Mouse (Mus musculus) neural tube, embryonic 12.5 days (tissue): Measurements from ENCODE around the gene Abcd3. TPM values are rescaled to one million over a fixed set of nuclear protein-coding genes. Genes with fewer than 3 reads are reported as not detected.

Experiments used
- ATAC-seq: fragments of 200-750 bp; cut with Nextera tagmentation; 2 replicates; pipeline ENCODE4 v1.8.0; 2017; ENCODE audit warnings: low read depth, mild to moderate bottlenecking, moderate TSS enrichment, moderate library complexity; ENCODE audit not compliant: low FRiP score
- H3K27ac ChIP-seq: fragments of 300-500 bp; sonication (generic); 2 replicates; pipeline ENCODE4 v1.5.1; 2016
- H3K27me3 ChIP-seq: fragments of 300-500 bp; sonication (generic); replicated peaks from 2 replicates; pipeline ENCODE4 v1.6.1; 2016; ENCODE audit warnings: mild to moderate bottlenecking
- H3K36me3 ChIP-seq: fragments of 300-500 bp; sonication (generic); 2 replicates; pipeline ENCODE4 v1.6.1; 2016; ENCODE audit warnings: mild to moderate bottlenecking
- H3K4me1 ChIP-seq: fragments of 300-500 bp; sonication (generic); 2 replicates; pipeline ENCODE4 v1.6.1; 2016
- H3K4me2 ChIP-seq: fragments of 300-500 bp; sonication (generic); replicated peaks from 2 replicates; pipeline ENCODE4 v1.6.1; 2016; ENCODE audit warnings: mild to moderate bottlenecking
- H3K4me3 ChIP-seq: fragments of 300-500 bp; sonication (generic); 2 replicates; pipeline ENCODE4 v1.5.1; 2016
- H3K9ac ChIP-seq: fragments of 300-500 bp; sonication (generic); 2 replicates; pipeline ENCODE4 v1.6.1; 2016; ENCODE audit warnings: mild to moderate bottlenecking
- H3K9me3 ChIP-seq: fragments of 300-500 bp; sonication (generic); 2 replicates; pipeline ENCODE4 v1.6.1; 2016; ENCODE audit warnings: mild to moderate bottlenecking
- WGBS: fragments of 180-500 bp; shearing (Covaris S2); methylation state at CpG from one replicate; pipeline ENCODE4 v1.1.7; 2016; 5-methylcytosine and 5-hydroxymethylcytosine counted together
- polyA plus RNA-seq: library from polyadenylated mRNA; unstranded; fragments of >200 nt; fragmentation: Nextera tagmentation; extraction: Ambion mirVana; gene quantifications from 2 replicates; pipeline ENCODE4 v1.2.1, GENCODE M21; 2016

The Abcd3 gene
- polyA plus RNA-seq, 1 experiment from 2014 or later = 67.1 TPM

DNA sequence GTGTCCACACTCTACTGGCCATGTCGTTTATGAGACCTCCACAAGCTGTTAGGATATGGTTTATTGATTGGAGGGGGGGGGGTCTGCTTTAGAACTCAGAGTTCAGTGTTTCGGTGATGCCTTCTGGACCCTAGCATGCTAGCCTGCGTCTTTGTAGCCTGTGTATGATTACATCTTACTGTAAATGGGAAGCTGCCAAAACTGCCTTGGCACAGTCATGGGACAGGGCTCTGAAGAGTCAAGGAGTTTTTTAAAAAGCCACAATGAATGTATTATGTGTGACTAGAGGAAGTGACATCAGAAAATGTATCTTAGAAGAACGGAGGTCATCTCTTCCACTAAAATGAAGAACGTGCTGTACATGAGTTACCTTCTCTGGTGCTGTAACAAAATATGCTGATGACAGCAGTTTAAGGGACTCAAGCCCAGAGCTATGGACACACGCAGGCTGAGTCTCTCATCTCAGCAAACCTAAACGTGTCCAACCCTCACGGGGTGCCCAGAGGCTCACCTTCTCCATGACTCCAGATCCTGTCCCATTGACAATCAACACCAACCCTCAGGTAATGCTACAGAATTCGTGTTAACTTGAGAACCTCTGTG lies 26.4 kb upstream of the Abcd3 start:
- Histone ChIP-seq H3K4me2 (no peak overlapping the region), H3K27me3 (no peaks in the 10 kb centered on the region), H3K9ac (no peak overlapping the region), H3K9me3 (no peaks in the 10 kb centered on the region), H3K27ac (no peak overlapping the region), H3K4me3 (no peak overlapping the region), H3K4me1 (no peaks in the 10 kb centered on the region), H3K36me3 (no peaks in the 10 kb centered on the region)
- ATAC-seq = no peak
- 83% methylated on average over 9 of the region's 9 CpGs for WGBS

DNA sequence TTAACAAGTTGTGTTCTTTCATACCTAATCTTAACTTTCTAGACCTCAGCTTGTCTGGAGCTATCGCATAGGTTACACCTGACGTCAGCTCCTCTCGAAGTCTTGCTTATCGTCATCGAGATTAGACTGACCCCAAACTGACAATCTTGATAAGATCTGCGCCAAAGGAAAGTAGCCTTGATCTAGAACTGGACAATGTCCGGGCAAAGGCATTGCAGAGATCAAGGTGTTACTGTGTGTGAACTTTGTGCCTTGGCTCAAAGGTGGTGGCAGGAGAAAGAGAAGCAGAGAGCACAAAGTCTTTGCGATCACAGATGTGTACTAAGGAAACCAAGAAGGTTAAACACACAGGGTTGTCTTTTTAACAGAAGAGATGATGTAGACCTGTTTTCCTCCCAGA lies 25.2 kb upstream of the Abcd3 start:
- no peak for ATAC-seq
- no peaks in the 10 kb centered on the region for H3K36me3 ChIP-seq
- no peak overlapping the region for H3K4me2 ChIP-seq
- no peaks in the 10 kb centered on the region for H3K27me3 ChIP-seq
- no peaks in the 10 kb centered on the region for H3K9me3 ChIP-seq
- no peak overlapping the region for H3K27ac ChIP-seq
- WGBS = 94% methylated on average over 8 of the region's 8 CpGs
- no peaks in the 10 kb centered on the region for H3K4me1 ChIP-seq
- no peak overlapping the region for H3K9ac ChIP-seq
- no peak overlapping the region for H3K4me3 ChIP-seq

DNA sequence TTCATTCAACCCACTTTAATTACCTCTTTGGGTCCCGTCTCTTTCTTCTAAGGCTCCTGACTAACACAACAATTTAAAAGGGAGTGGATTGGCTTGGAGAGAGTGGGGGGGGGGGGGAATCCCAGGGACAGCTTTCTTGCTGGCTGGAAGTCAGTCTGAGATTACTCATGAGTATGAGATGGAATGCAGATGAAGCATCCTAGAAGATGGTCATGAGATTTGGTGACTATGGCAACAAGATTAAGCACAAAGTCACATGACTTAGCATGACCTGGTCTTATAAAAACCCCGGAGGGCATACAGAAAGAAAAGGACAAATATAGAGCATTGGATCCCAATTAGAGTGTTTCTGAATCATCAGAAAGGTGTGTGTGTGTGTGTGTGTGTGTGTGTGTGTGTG lies 19.6 kb upstream of the Abcd3 start:
- Histone ChIP-seq H3K9ac (no peak overlapping the region), H3K27ac (no peak overlapping the region), H3K4me2 (no peak overlapping the region), H3K9me3 (no peaks in the 10 kb centered on the region), H3K4me1 (no peaks in the 10 kb centered on the region), H3K27me3 (no peaks in the 10 kb centered on the region), H3K4me3 (no peak overlapping the region), H3K36me3 (no peaks in the 10 kb centered on the region)
- WGBS = 86% methylated on average over 2 of the region's 2 CpGs
- ATAC-seq = no peak

DNA sequence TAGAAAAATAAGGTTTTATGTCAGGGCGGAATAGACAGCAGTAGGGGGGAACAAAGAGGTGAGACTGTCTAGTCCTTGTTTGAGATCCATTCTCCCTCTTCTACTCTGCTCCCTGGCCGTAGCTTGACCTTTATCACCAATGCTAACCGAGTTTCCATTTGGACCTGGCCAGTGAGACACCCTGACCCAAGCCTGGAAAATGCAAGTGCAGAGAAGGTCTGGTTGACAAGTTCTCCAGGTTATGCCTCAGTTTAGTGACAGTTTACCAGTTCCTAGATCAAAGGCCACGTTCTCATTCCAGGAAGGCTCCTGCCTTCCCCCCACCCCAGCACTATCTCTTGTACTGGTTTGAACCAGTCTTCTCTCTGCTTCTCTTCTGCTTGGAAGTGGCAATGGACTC lies 19.1 kb upstream of the Abcd3 start:
- ATAC-seq = no peak
- Histone ChIP-seq H3K4me2 (no peak overlapping the region), H3K27me3 (no peaks in the 10 kb centered on the region), H3K27ac (no peak overlapping the region), H3K9me3 (no peaks in the 10 kb centered on the region), H3K4me1 (no peaks in the 10 kb centered on the region), H3K4me3 (no peak overlapping the region), H3K9ac (no peak overlapping the region), H3K36me3 (no peaks in the 10 kb centered on the region)
- 86% methylated on average over 4 of the region's 4 CpGs for WGBS

DNA sequence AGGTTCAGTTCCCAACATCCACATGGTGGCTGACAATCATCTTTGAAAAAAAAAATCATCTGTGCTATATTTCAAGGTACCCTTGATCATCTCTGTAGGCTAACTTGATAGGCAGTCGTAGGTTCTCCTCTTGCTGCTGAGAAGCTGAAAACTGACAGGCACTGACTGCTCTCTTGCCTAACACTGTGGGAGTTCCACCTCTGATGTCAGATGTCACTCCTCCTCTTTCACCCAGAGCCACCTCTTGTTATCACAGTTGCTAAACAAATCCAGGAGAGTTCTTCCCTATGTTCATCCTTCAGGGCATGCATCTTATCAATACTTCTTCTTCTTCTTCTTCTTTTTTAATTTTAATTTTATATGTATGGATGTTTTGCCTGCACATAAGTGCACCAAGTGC lies 10.0 kb upstream of the Abcd3 start:
- Histone ChIP-seq H3K9ac (no peak overlapping the region), H3K36me3 (no peaks in the 10 kb centered on the region), H3K4me3 (no peak overlapping the region), H3K4me1 (no peaks in the 10 kb centered on the region), H3K27me3 (no peaks in the 10 kb centered on the region), H3K27ac (no peak overlapping the region), H3K9me3 (no peaks in the 10 kb centered on the region), H3K4me2 (no peak overlapping the region)
- ATAC-seq = no peak
- WGBS = 88% methylated on average over 1 of the region's 1 CpGs

DNA sequence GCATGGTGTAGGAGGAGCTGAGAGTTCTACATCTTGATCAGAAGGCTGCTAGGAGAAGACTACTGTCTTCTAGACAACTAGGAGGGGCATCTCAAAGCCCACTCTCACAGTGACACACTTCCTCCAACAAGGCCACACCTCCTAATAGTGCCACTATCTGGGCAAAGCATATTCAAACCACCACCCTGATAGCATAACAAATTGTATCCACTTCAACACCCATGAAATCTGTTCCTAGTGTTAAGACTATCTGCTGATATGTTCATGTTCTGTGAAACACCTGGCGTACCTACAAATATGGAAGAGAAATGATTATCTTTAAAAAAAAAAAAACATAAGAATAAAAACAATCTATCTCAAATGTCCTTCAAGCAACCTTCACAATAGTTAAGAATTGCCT lies 9.2 kb upstream of the Abcd3 start:
- Histone ChIP-seq H3K9ac (no peak overlapping the region), H3K4me2 (no peak overlapping the region), H3K36me3 (no peaks in the 10 kb centered on the region), H3K4me3 (no peak overlapping the region), H3K4me1 (no peaks in the 10 kb centered on the region), H3K27ac (no peak overlapping the region), H3K27me3 (no peaks in the 10 kb centered on the region), H3K9me3 (no peaks in the 10 kb centered on the region)
- 92% methylated on average over 1 of the region's 1 CpGs for WGBS
- no peak for ATAC-seq

DNA sequence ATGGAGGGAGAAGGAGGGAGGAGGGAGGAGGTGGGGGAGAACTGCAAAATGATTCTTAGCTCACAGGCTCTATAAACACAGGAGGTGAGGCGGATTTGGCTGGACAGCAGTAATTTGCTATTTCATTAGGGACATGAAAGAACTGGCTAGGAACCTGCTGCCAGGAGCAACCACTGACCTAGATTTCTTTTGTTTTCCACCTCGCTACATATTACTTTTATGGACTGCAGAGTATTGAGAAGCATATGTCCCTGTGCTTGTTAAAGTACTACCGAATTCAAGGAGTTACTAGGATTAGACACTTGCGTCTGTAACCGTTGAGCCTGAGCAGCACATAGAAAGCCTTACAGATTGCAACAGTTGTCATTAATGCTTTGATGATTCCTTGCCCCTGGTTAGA lies 7.5 kb upstream of the Abcd3 start:
- H3K36me3 ChIP-seq = no peaks in the 10 kb centered on the region
- H3K4me3 ChIP-seq = no peak overlapping the region
- WGBS = 86% methylated on average over 5 of the region's 5 CpGs
- H3K4me1 ChIP-seq = no peaks in the 10 kb centered on the region
- ATAC-seq = no peak
- no peaks in the 10 kb centered on the region for H3K27me3 ChIP-seq
- no peak overlapping the region for H3K4me2 ChIP-seq
- no peaks in the 10 kb centered on the region for H3K9me3 ChIP-seq
- H3K9ac ChIP-seq = no peak overlapping the region
- H3K27ac ChIP-seq = no peak overlapping the region

DNA sequence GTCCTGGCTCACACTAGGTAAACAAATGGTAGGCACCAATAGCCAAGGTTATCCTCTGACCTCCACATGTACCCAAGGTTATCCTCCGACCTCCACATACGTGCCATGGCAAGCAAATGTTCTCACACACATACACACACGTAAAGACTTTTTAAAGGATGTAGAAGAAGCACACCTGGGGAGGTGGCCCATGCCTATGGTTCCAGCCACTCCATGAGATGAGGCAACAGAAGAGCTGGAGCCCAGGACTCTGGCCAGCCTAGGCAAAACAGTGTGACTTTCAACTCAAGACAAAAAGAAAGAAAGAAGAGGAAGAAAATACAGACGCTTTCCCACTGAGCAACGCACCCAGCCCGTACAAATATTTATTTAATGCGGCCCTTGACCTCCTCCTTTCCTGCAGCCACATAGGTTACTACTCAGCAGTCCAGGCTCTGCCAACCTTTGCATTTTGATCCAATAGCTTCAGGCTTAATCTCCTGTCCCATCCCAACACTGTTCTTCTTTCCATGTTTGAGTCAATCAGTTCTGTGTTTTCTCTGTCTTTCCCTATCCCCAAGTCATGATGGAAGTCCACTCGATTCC lies 6.5 kb upstream of the Abcd3 start:
- Histone ChIP-seq H3K4me3 (no peak overlapping the region), H3K27ac (no peak overlapping the region), H3K36me3 (no peaks in the 10 kb centered on the region), H3K9me3 (no peaks in the 10 kb centered on the region), H3K9ac (no peak overlapping the region), H3K4me2 (no peak overlapping the region), H3K4me1 (no peaks in the 10 kb centered on the region), H3K27me3 (no peaks in the 10 kb centered on the region)
- 88% methylated on average over 8 of the region's 8 CpGs for WGBS
- no peak for ATAC-seq

DNA sequence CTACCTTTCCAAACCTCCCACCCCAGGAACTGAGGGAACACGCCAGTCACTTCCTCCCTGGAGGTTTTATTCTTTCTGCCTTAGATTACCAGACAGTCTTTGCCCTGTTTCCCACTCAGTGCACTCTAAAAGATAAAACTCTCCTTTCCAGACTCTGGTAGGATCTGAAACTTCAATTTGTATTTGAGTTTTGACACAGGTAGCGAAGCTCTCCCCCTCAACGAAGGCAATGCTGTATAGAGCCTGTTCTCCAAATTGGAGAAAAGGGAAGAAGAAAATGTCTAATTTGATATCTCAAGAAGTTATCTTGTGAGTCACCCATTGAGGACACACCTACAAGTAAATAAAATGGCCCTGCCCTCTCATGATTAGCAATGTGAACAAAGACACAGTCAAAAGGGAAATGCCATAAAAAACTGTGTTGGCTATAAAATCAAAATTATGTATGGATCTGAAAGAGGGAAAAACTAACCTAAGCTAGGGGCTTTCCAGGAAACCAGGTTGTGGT lies 4.6 kb upstream of the Abcd3 start:
- WGBS = 89% methylated on average over 3 of the region's 3 CpGs
- Histone ChIP-seq H3K4me2 (no peak overlapping the region), H3K27me3 (no peaks in the 10 kb centered on the region), H3K4me3 (no peak overlapping the region), H3K27ac (no peak overlapping the region), H3K9ac (no peak overlapping the region), H3K9me3 (no peaks in the 10 kb centered on the region), H3K36me3 (no peaks in the 10 kb centered on the region), H3K4me1 (peaks cover 4% of the 10 kb centered on the region; the same call in 1 of the 2 replicates)
- no peak for ATAC-seq

DNA sequence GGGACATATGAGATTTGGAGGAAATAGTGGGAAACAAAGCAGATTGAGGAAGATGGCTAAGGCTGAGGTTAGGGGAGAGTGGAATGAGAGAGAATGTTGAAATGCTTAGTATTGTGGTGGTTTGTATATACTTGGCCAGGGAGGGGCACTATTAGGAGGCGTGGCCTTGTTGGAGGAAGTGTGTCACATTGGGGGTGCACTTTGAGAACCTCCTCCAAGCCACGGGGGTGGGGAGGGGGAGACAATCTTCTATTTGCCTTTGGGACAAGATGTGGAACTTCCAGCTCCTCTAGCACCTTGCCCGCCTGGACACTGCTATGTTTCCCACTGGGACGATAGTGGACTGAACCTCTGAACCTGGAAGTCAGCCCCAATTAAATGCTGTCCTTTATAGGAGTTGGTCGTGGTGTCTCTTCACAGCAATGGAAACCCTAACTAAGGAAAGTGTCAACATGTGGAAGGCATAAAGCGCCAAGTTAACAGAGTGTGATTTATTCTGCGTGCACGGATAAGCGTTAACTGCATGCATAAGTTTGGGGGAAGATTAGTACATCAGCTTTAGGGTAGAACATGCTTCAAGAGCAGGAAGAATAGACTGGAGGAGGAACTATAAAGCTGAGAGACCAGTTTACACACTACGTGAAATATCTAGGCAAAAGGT lies 3.8 kb upstream of the Abcd3 start:
- H3K4me2 ChIP-seq = no peak overlapping the region
- H3K4me3 ChIP-seq = no peak overlapping the region
- H3K4me1 ChIP-seq = peaks cover 10% of the 10 kb centered on the region; the same call in 1 of the 2 replicates
- no peaks in the 10 kb centered on the region for H3K36me3 ChIP-seq
- ATAC-seq = no peak
- WGBS = 82% methylated on average over 10 of the region's 10 CpGs
- no peaks in the 10 kb centered on the region for H3K9me3 ChIP-seq
- no peaks in the 10 kb centered on the region for H3K27me3 ChIP-seq
- no peak overlapping the region for H3K9ac ChIP-seq
- no peak overlapping the region for H3K27ac ChIP-seq

DNA sequence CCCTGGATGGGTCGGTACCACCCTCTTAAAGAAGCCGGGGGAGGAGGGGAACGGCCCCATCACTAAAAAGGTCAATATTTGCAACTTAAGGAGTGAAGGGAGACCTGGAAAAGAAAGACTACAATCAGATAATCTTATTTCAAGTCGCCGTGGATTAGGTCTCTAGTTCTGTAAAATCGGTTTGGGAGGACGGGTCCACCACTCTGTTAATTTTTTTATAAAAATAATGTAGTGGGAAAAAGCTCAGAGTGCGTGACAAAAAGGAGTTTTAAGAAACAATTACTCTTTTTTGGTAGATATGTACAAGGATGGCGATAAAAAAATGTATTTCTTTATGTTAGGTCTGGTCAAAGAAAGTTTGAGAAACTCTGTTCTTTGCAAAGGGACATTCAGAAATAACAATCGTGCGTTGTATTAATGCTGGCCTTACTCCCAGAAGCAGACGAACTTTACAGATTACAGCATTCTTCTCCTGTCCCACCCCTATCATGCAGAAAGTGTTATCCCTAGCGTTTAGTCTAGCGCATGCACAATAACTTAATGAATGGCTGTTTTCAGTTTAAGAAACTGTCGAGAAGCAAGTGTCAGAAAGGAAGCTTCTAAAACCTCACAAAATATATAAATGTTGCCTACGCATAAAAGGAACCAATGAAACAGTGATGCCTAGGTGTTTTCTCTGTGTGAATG lies 590 bp upstream of the Abcd3 start:
- 25% methylated on average over 16 of the region's 16 CpGs for WGBS
- Histone ChIP-seq H3K27ac (peak overlapping the region; percentile 93), H3K27me3 (no peaks in the 10 kb centered on the region), H3K36me3 (no peaks in the 10 kb centered on the region), H3K4me2 (peak overlapping the region; percentile 76), H3K4me1 (peaks cover 13% of the 10 kb centered on the region; the same call in 1 of the 2 replicates), H3K9ac (peak overlapping the region; percentile 88), H3K4me3 (peak overlapping the region; percentile 79), H3K9me3 (no peaks in the 10 kb centered on the region)
- no peak for ATAC-seq

DNA sequence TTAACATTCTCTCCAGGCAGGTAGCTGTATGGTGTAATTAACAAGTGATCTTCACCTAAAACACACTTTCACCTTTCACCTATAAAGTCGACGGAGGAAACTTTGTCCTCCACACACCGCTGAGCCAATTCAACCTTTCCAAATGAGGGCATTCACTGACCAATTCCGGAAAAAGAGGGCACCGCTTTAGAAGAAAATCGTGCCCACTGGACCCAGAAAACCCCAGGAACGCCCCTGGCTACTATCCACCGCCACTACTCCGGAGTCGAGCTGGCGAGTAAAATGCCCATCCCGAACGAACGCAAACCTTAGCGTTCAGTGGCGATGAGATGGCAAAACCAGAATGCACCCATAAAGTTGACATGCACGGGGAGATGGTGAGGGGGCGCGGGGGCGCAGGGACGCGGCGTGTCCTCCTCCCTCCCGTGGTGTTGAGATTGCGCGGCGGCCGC lies 663 bp downstream of the Abcd3 start:
- Histone ChIP-seq H3K9me3 (no peaks in the 10 kb centered on the region), H3K9ac (peak overlapping the region; percentile 88), H3K27ac (peak overlapping the region; percentile 93), H3K4me1 (peaks cover 13% of the 10 kb centered on the region; the same call in 1 of the 2 replicates), H3K4me3 (peak overlapping the region; percentile 79), H3K27me3 (no peaks in the 10 kb centered on the region), H3K4me2 (peak overlapping the region; percentile 76), H3K36me3 (no peaks in the 10 kb centered on the region)
- ATAC-seq = peak; percentile 39
- 1% methylated on average over 24 of the region's 28 CpGs for WGBS
